Mouse (Mus musculus): ENCODE measurements around the gene Chd2.
"Not testable (repeated sequence)": the region's sequence is repeated elsewhere in the genome, so short reads cannot be mapped to it uniquely, and the experiment has no call there.

The Chd2 gene

GRCm38 (mm10) chr7:73541412-73542130, at the start of gene Chd2:
TSS of gene Chd2 (minus strand) at chr7:73541830.
- peak in 1 of 2 experiments; percentile 74 for DNase-seq (ENCODE audit: low read depth in 1 of 2, low spot score in 2 of 2)

GRCm38 (mm10) chr7:73590757-73591156, 49.1 kb upstream of the Chd2 start:
- DNase-seq (ENCODE audit: low read depth in 1 of 2, low spot score in 2 of 2) = no peak

- no peak for DNase-seq (ENCODE audit: low read depth in 1 of 2, low spot score in 2 of 2)
Measured at GRCm38 (mm10) chr7:73589208-73589771, 47.7 kb upstream of the Chd2 start.

GRCm38 (mm10) chr7:73588351-73588906, 46.8 kb upstream of the Chd2 start:
- DNase-seq (ENCODE audit: low read depth in 1 of 2, low spot score in 2 of 2) = no peak

- no peak for DNase-seq (ENCODE audit: low read depth in 1 of 2, low spot score in 2 of 2)
Measured at GRCm38 (mm10) chr7:73586717-73587116, 45.1 kb upstream of the Chd2 start.

GRCm38 (mm10) chr7:73586206-73586605, 44.6 kb upstream of the Chd2 start:
- DNase-seq (ENCODE audit: low read depth in 1 of 2, low spot score in 2 of 2) = no peak

- DNase-seq (ENCODE audit: low read depth in 1 of 2, low spot score in 2 of 2) = no peak
Measured at GRCm38 (mm10) chr7:73585114-73586032, 43.7 kb upstream of the Chd2 start.

- DNase-seq (ENCODE audit: low read depth in 1 of 2, low spot score in 2 of 2) = peak in 1 of 2 experiments; percentile 47
Measured at GRCm38 (mm10) chr7:73584009-73584995, 42.7 kb upstream of the Chd2 start.

- DNase-seq (ENCODE audit: low read depth in 1 of 2, low spot score in 2 of 2) = no peak
Measured at GRCm38 (mm10) chr7:73583400-73583799, 41.8 kb upstream of the Chd2 start.

GRCm38 (mm10) chr7:73581836-73582375, 40.3 kb upstream of the Chd2 start:
- no peak for DNase-seq (ENCODE audit: low read depth in 1 of 2, low spot score in 2 of 2)

GRCm38 (mm10) chr7:73579072-73579731, 37.6 kb upstream of the Chd2 start:
- DNase-seq (ENCODE audit: low read depth in 1 of 2, low spot score in 2 of 2) = no peak

- no peak for DNase-seq (ENCODE audit: low read depth in 1 of 2, low spot score in 2 of 2)
Measured at GRCm38 (mm10) chr7:73577888-73578421, 36.3 kb upstream of the Chd2 start.

- DNase-seq (ENCODE audit: low read depth in 1 of 2, low spot score in 2 of 2) = no peak
Measured at GRCm38 (mm10) chr7:73576101-73576936, 34.7 kb upstream of the Chd2 start.

- DNase-seq (ENCODE audit: low read depth in 1 of 2, low spot score in 2 of 2) = no peak
Measured at GRCm38 (mm10) chr7:73575257-73575656, 33.6 kb upstream of the Chd2 start.

GRCm38 (mm10) chr7:73574673-73575072, 33.0 kb upstream of the Chd2 start:
- DNase-seq (ENCODE audit: low read depth in 1 of 2, low spot score in 2 of 2) = not testable (repeated sequence)

- DNase-seq (ENCODE audit: low read depth in 1 of 2, low spot score in 2 of 2) = no peak
Measured at GRCm38 (mm10) chr7:73572571-73572970, 30.9 kb upstream of the Chd2 start.

GRCm38 (mm10) chr7:73568801-73569403, 27.3 kb upstream of the Chd2 start:
- DNase-seq (ENCODE audit: low read depth in 1 of 2, low spot score in 2 of 2) = no peak

- no peak for DNase-seq (ENCODE audit: low read depth in 1 of 2, low spot score in 2 of 2)
Measured at GRCm38 (mm10) chr7:73567754-73568161, 26.1 kb upstream of the Chd2 start.
